Mouse (Mus musculus) ES-Bruce4 (cell line): Measurements from ENCODE around the gene Eif2b1. TPM values are rescaled to one million over a fixed set of nuclear protein-coding genes. Genes with fewer than 3 reads are reported as not detected.

Experiments
- H3K27ac ChIP-seq: 2 replicates; pipeline ENCODE4 v1.5.1; 2012; ENCODE audit warnings: low read length, inconsistent platforms; ENCODE audit not compliant: insufficient read depth
- H3K27me3 ChIP-seq: 2 replicates; pipeline ENCODE4 v1.6.1; 2012; ENCODE audit warnings: mild to moderate bottlenecking, low read length, inconsistent platforms; ENCODE audit not compliant: control insufficient read depth, poor library complexity, insufficient read depth, severe bottlenecking
- H3K36me3 ChIP-seq: 2 replicates; pipeline ENCODE4 v1.6.1; 2012; ENCODE audit warnings: inconsistent platforms, mild to moderate bottlenecking, low read length, moderate library complexity; ENCODE audit not compliant: control insufficient read depth, poor library complexity, insufficient read depth, severe bottlenecking
- H3K4me1 ChIP-seq: one replicate; pipeline ENCODE4 v1.8.1; 2011; ENCODE audit warnings: low read length; ENCODE audit not compliant: control insufficient read depth, insufficient read depth
- H3K4me3 ChIP-seq: 2 replicates; pipeline ENCODE4 v1.5.1; 2011; ENCODE audit warnings: low read depth, mild to moderate bottlenecking, low read length
- H3K9ac ChIP-seq: 2 replicates; pipeline ENCODE4 v1.6.1; 2012; ENCODE audit warnings: low read depth, mild to moderate bottlenecking, inconsistent platforms; ENCODE audit not compliant: poor library complexity, severe bottlenecking
- H3K9me3 ChIP-seq: replicated peaks from 2 replicates; pipeline ENCODE4 v1.6.1; 2012; ENCODE audit warnings: mild to moderate bottlenecking, low read length, inconsistent platforms; ENCODE audit not compliant: control insufficient read depth, poor library complexity, insufficient read depth, severe bottlenecking
- CTCF ChIP-seq: IDR thresholded peaks from one replicate; pipeline ENCODE4 v1.8.1; 2011; ENCODE audit warnings: low read depth, low read length
- EP300 ChIP-seq: IDR thresholded peaks from 2 replicates; pipeline ENCODE4 v1.6.1; 2011; ENCODE audit warnings: low read depth, low read length; ENCODE audit not compliant: insufficient read depth
- POLR2A ChIP-seq: IDR thresholded peaks from one replicate; pipeline ENCODE4 v1.8.1; 2011; ENCODE audit warnings: low read length; ENCODE audit not compliant: insufficient read depth
- polyA plus RNA-seq: library from polyadenylated mRNA; stranded (reverse); fragments of >200 nt; gene quantifications from 2 replicates; pipeline ENCODE4 v1.2.4, GENCODE M21; 2011; ENCODE audit warnings: low read depth; ENCODE audit not compliant: missing spikeins, insufficient read depth, insufficient read length

Eif2b1 gene
- polyA plus RNA-seq, 1 experiment: 57.1 TPM

GRCm38 (mm10) chr5:124592768-124593167, 13.8 kb upstream of the Eif2b1 start:
- no peak overlapping the region for H3K4me3 ChIP-seq
- H3K27me3 ChIP-seq: no peaks in the 10 kb centered on the region
- TF ChIP-seq CTCF: no peak
- no peak for TF ChIP-seq POLR2A
- TF ChIP-seq EP300: no peak
- no peaks in the 10 kb centered on the region for H3K4me1 ChIP-seq
- H3K36me3 ChIP-seq: peaks cover 15% of the 10 kb centered on the region
- no peak overlapping the region for H3K9ac ChIP-seq
- H3K27ac ChIP-seq: no peak overlapping the region
- no peaks in the 10 kb centered on the region for H3K9me3 ChIP-seq

GRCm38 (mm10) chr5:124582515-124582914, 3.6 kb upstream of the Eif2b1 start:
- Histone ChIP-seq H3K9me3 (no peaks in the 10 kb centered on the region), H3K4me1 (peaks cover 2% of the 10 kb centered on the region), H3K36me3 (peaks cover 4% of the 10 kb centered on the region; the same call in 1 of the 2 replicates), H3K9ac (no peak overlapping the region), H3K27ac (no peak overlapping the region), H3K4me3 (no peak overlapping the region), H3K27me3 (no peaks in the 10 kb centered on the region)
- TF ChIP-seq POLR2A: no peak
- TF ChIP-seq CTCF: no peak
- TF ChIP-seq EP300: no peak

- no peak overlapping the region for H3K27ac ChIP-seq
- H3K9me3 ChIP-seq: no peaks in the 10 kb centered on the region
- no peaks in the 10 kb centered on the region for H3K27me3 ChIP-seq
- H3K4me1 ChIP-seq: peaks cover 2% of the 10 kb centered on the region
- H3K4me3 ChIP-seq: no peak overlapping the region
- TF ChIP-seq EP300: no peak
- no peak for TF ChIP-seq CTCF
- no peak for TF ChIP-seq POLR2A
- no peak overlapping the region for H3K9ac ChIP-seq
- peaks cover 30% of the 10 kb centered on the region for H3K36me3 ChIP-seq
These were observed 3.5 kb downstream of the Eif2b1 start for GRCm38 (mm10) chr5:124575467-124575866.

DNA sequence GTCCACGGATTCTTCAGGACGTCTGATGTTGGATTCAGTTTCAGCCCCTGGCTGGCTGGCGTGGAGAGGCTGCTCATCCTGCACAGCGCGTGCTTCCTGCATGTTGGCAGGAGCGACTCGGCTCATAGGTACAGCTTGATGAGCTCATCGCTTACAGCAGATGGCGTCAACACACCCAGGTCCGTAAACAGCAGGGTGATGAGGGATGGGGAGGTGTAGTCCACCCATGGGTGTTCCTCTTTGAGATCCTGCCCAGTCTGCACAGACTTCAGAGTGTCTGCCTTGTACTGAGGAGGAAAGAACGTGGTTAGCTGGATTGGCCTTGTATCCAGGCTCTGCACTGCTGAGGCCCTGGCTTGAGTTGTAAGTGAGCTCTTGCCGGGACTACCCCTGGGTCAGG, 7.9 kb downstream of the Eif2b1 start:
- no peaks in the 10 kb centered on the region for H3K27me3 ChIP-seq
- no peaks in the 10 kb centered on the region for H3K4me1 ChIP-seq
- H3K27ac ChIP-seq: no peak overlapping the region
- H3K36me3 ChIP-seq: peaks cover 44% of the 10 kb centered on the region
- no peak for TF ChIP-seq EP300
- no peak for TF ChIP-seq POLR2A
- TF ChIP-seq CTCF: no peak
- H3K4me3 ChIP-seq: no peak overlapping the region
- H3K9me3 ChIP-seq: no peaks in the 10 kb centered on the region
- H3K9ac ChIP-seq: no peak overlapping the region

GRCm38 (mm10) chr5:124555145-124555544, 23.8 kb downstream of the Eif2b1 start:
- no peak overlapping the region for H3K4me3 ChIP-seq
- peaks cover 17% of the 10 kb centered on the region for H3K36me3 ChIP-seq
- TF ChIP-seq EP300 (no peak), CTCF (no peak), POLR2A (no peak)

GRCm38 (mm10) chr5:124553607-124554006, 25.3 kb downstream of the Eif2b1 start:
- H3K4me1 ChIP-seq: no peaks in the 10 kb centered on the region

More at GRCm38 (mm10) chr5:124555145-124555544, 23.8 kb downstream of the Eif2b1 start:
- Histone ChIP-seq H3K4me1 (no peaks in the 10 kb centered on the region), H3K9ac (no peak overlapping the region), H3K9me3 (no peaks in the 10 kb centered on the region), H3K27ac (no peak overlapping the region), H3K27me3 (no peaks in the 10 kb centered on the region)

More at GRCm38 (mm10) chr5:124553607-124554006, 25.3 kb downstream of the Eif2b1 start:
- no peak overlapping the region for H3K9ac ChIP-seq
- H3K4me3 ChIP-seq: 0 out of 2 replicates have a peak overlapping the region, but pooled peaks have one; percentile 7
- H3K36me3 ChIP-seq: peaks cover 14% of the 10 kb centered on the region
- no peaks in the 10 kb centered on the region for H3K27me3 ChIP-seq
- no peaks in the 10 kb centered on the region for H3K9me3 ChIP-seq
- no peak overlapping the region for H3K27ac ChIP-seq
- TF ChIP-seq POLR2A (no peak), CTCF (no peak), EP300 (no peak)
